Mouse (Mus musculus) hindbrain, embryonic 15.5 days (tissue): Measurements from ENCODE around the gene Zfp827. TPM values are rescaled to one million over a fixed set of nuclear protein-coding genes. Genes with fewer than 3 reads are reported as not detected.

ENCODE experiments used
- ATAC-seq: fragments of 200-750 bp; cut with Nextera tagmentation; 2 replicates; pipeline ENCODE4 v1.8.0; 2017; ENCODE audit warnings: low read depth, moderate number of reproducible peaks, moderate TSS enrichment; ENCODE audit not compliant: low FRiP score
- H3K27ac ChIP-seq: fragments of 300-500 bp; sonication (generic); replicated peaks from 2 replicates; pipeline ENCODE4 v1.5.1; 2015; ENCODE audit warnings: mild to moderate bottlenecking, inconsistent platforms
- H3K27me3 ChIP-seq: fragments of 300-500 bp; sonication (generic); 2 replicates; pipeline ENCODE4 v1.6.1; 2015; ENCODE audit warnings: control low read depth, inconsistent platforms
- H3K36me3 ChIP-seq: fragments of 300-500 bp; sonication (generic); 2 replicates; pipeline ENCODE4 v1.6.1; 2015; ENCODE audit warnings: control low read depth, inconsistent platforms
- H3K4me1 ChIP-seq: fragments of 300-500 bp; sonication (generic); replicated peaks from 2 replicates; pipeline ENCODE4 v1.6.1; 2015; ENCODE audit warnings: control low read depth, inconsistent platforms
- H3K4me2 ChIP-seq: fragments of 300-500 bp; sonication (generic); 2 replicates; pipeline ENCODE4 v1.6.1; 2015; ENCODE audit warnings: moderate library complexity, mild to moderate bottlenecking, inconsistent platforms
- H3K4me3 ChIP-seq: fragments of 300-500 bp; sonication (generic); 2 replicates; pipeline ENCODE4 v1.5.1; 2015; ENCODE audit warnings: mild to moderate bottlenecking, inconsistent platforms
- H3K9ac ChIP-seq: fragments of 300-500 bp; sonication (generic); 2 replicates; pipeline ENCODE4 v1.6.1; 2015; ENCODE audit warnings: inconsistent platforms
- H3K9me3 ChIP-seq: fragments of 300-500 bp; sonication (generic); 2 replicates; pipeline ENCODE4 v1.6.1; 2016; ENCODE audit warnings: control low read depth, inconsistent platforms
- WGBS: fragments of 180-500 bp; shearing (Covaris S2); methylation state at CpG from one replicate; pipeline ENCODE4 v1.1.7; 2015; 5-methylcytosine and 5-hydroxymethylcytosine counted together
- polyA plus RNA-seq: library from polyadenylated mRNA; unstranded; fragments of >200 nt; fragmentation: Nextera tagmentation; extraction: Ambion mirVana; gene quantifications from 2 replicates; pipeline ENCODE4 v1.2.1, GENCODE M21; 2015

Gene Zfp827
- polyA plus RNA-seq, 1 experiment from 2014 or later = 11.0 TPM

DNA sequence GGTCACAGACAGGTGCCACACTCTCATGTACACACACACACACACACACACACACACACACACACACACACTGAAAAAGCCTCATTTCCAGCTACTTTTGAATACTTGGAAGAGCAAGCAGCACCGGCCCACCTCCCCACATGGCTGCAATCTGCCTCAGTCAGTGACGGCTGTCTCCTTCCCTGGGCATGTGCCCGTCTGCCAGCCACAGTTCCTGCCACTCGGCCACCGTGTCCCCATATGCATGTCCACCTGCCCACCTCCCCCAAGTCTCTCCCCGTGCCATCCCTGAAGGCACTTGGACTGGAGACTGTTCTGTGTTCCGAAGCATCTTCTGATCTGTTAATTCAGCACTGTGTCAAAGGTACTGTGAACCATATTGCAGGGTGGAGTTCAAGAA is 9.8 kb downstream of the Zfp827 start:
- Histone ChIP-seq H3K4me3 (no peak overlapping the region), H3K27me3 (no peaks in the 10 kb centered on the region), H3K4me1 (peaks cover 10% of the 10 kb centered on the region), H3K4me2 (no peak overlapping the region), H3K9me3 (no peaks in the 10 kb centered on the region), H3K9ac (no peak overlapping the region), H3K36me3 (no peaks in the 10 kb centered on the region), H3K27ac (no peak overlapping the region)
- WGBS = 83% methylated on average over 7 of the region's 7 CpGs
- no peak for ATAC-seq

- ATAC-seq = no peak
- Histone ChIP-seq H3K4me2 (no peak overlapping the region), H3K27me3 (no peaks in the 10 kb centered on the region), H3K36me3 (no peaks in the 10 kb centered on the region), H3K27ac (no peak overlapping the region), H3K4me1 (no peaks in the 10 kb centered on the region), H3K9me3 (no peaks in the 10 kb centered on the region), H3K9ac (no peak overlapping the region), H3K4me3 (no peak overlapping the region)
- WGBS = 85% methylated on average over 3 of the region's 3 CpGs
These were observed 13.2 kb downstream of the Zfp827 start for GRCm38 (mm10) chr8:79041429-79041828.

DNA sequence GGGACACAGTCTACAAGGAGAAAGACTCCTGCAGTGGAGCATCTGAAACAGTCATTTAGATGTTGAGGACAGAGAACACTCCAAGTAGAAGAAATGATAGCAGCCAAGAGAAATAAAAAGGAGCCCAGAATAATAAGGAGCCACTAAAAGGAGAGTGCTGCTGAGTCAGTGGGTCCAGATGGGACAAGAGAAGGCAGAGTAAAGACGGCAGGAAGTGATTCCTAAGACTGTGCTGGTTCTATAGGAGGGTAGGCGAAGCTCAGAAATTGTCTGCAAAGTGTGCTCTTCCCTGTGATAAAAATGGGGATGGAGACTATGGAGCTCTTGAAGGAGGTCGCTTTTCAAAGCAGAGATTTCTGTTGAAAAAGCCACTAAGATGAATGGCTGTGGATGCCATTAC is 14.0 kb downstream of the Zfp827 start:
- Histone ChIP-seq H3K4me3 (no peak overlapping the region), H3K27ac (no peak overlapping the region), H3K9me3 (no peaks in the 10 kb centered on the region), H3K4me1 (no peaks in the 10 kb centered on the region), H3K4me2 (no peak overlapping the region), H3K36me3 (no peaks in the 10 kb centered on the region), H3K9ac (no peak overlapping the region), H3K27me3 (no peaks in the 10 kb centered on the region)
- 80% methylated on average over 3 of the region's 3 CpGs for WGBS
- ATAC-seq = no peak

DNA sequence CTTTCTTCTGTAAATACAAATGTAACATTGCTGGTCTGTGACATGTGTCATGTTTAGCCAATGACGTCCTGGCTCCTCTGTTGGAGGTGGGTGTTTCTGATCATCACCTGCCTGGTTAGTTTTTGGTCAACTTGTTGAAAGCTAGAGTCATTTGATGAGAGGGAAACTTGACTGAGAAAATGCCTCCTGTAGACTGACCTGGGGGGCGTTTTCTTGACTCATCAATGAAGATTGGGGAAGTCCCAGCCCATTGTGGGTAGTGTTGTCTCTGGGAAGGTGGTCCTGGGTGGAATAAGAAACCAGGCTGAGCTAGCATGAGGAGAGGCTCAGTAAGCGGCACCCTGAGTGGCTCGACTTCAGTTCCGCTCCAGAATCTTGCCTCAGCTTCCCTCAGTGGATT is 16.4 kb downstream of the Zfp827 start:
- WGBS = 94% methylated on average over 5 of the region's 5 CpGs
- H3K27ac ChIP-seq = no peak overlapping the region
- H3K36me3 ChIP-seq = no peaks in the 10 kb centered on the region
- no peaks in the 10 kb centered on the region for H3K9me3 ChIP-seq
- no peak overlapping the region for H3K4me3 ChIP-seq
- ATAC-seq = no peak
- H3K27me3 ChIP-seq = no peaks in the 10 kb centered on the region
- H3K9ac ChIP-seq = no peak overlapping the region
- H3K4me2 ChIP-seq = no peak overlapping the region
- no peaks in the 10 kb centered on the region for H3K4me1 ChIP-seq

- no peaks in the 10 kb centered on the region for H3K4me1 ChIP-seq
- ATAC-seq = no peak
- H3K27ac ChIP-seq = no peak overlapping the region
- H3K36me3 ChIP-seq = no peaks in the 10 kb centered on the region
- no peak overlapping the region for H3K4me2 ChIP-seq
- H3K27me3 ChIP-seq = no peaks in the 10 kb centered on the region
- H3K9ac ChIP-seq = no peak overlapping the region
- 67% methylated on average over 4 of the region's 4 CpGs for WGBS
- H3K9me3 ChIP-seq = no peaks in the 10 kb centered on the region
- no peak overlapping the region for H3K4me3 ChIP-seq
These were observed 18.4 kb downstream of the Zfp827 start for GRCm38 (mm10) chr8:79046659-79047058.

GRCm38 (mm10) chr8:79048388-79049005 is 20.3 kb downstream of the Zfp827 start:
- no peaks in the 10 kb centered on the region for H3K4me1 ChIP-seq
- H3K27ac ChIP-seq = no peak overlapping the region
- no peak overlapping the region for H3K9ac ChIP-seq
- no peak overlapping the region for H3K4me3 ChIP-seq
- no peaks in the 10 kb centered on the region for H3K36me3 ChIP-seq
- H3K4me2 ChIP-seq = no peak overlapping the region
- 94% methylated on average over 6 of the region's 6 CpGs for WGBS
- H3K9me3 ChIP-seq = no peaks in the 10 kb centered on the region
- no peak for ATAC-seq
- H3K27me3 ChIP-seq = no peaks in the 10 kb centered on the region

DNA sequence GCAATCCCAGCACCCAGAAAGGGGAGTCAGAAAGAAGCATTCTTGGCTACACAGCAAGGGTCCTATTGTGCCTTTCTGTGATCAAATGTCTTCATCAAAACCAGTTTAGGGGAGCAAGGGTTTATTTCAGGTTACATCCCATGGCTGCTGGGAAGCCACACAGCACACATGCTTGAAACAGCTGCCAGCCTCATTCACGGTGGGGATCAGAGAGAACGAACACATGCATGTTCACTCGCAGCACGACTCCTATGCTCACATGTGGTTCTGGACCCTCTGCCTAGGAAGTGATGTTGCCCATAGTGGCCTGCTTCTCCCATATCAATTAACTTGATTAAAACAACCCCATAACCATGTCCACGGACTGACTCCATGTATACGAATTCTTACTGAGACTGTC is 26.0 kb downstream of the Zfp827 start:
- H3K4me1 ChIP-seq = no peaks in the 10 kb centered on the region
- ATAC-seq = no peak
- 81% methylated on average over 6 of the region's 6 CpGs for WGBS
- no peak overlapping the region for H3K27ac ChIP-seq
- no peaks in the 10 kb centered on the region for H3K36me3 ChIP-seq
- no peak overlapping the region for H3K4me3 ChIP-seq
- no peak overlapping the region for H3K9ac ChIP-seq
- H3K27me3 ChIP-seq = no peaks in the 10 kb centered on the region
- no peak overlapping the region for H3K4me2 ChIP-seq
- H3K9me3 ChIP-seq = no peaks in the 10 kb centered on the region

- H3K4me2 ChIP-seq = no peak overlapping the region
- H3K27ac ChIP-seq = no peak overlapping the region
- peaks cover 10% of the 10 kb centered on the region; the same call in 1 of the 2 replicates for H3K36me3 ChIP-seq
- 83% methylated on average over 3 of the region's 3 CpGs for WGBS
- no peaks in the 10 kb centered on the region for H3K27me3 ChIP-seq
- no peaks in the 10 kb centered on the region for H3K9me3 ChIP-seq
- H3K4me1 ChIP-seq = no peaks in the 10 kb centered on the region
- H3K4me3 ChIP-seq = no peak overlapping the region
- no peak overlapping the region for H3K9ac ChIP-seq
- no peak for ATAC-seq
These were observed 28.9 kb downstream of the Zfp827 start for GRCm38 (mm10) chr8:79057179-79057578.

DNA sequence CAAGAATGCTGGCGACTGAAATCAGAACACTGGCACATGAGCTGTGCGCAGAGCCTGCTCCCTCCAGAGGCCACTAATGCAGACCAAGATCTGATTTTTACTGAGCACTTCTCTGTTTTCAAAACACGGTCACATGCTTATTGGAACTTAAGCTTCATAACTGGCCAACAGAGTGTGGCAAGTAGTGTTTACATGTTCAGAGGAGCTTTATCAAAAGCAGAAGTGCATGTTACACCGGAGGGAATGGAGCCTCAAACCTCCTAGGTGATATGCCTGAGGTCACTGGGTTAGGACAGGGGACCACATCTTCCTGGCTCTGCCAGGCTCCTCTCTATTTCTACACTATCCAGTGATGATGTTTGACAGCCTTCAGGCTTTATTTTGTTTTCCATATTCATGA is 31.1 kb downstream of the Zfp827 start:
- Histone ChIP-seq H3K9me3 (no peaks in the 10 kb centered on the region), H3K27ac (no peak overlapping the region), H3K36me3 (peaks cover 17% of the 10 kb centered on the region; the same call in 1 of the 2 replicates), H3K4me1 (no peaks in the 10 kb centered on the region), H3K4me3 (no peak overlapping the region), H3K4me2 (no peak overlapping the region), H3K9ac (no peak overlapping the region), H3K27me3 (no peaks in the 10 kb centered on the region)
- WGBS = 75% methylated on average over 4 of the region's 4 CpGs
- ATAC-seq = no peak

- 88% methylated on average over 19 of the region's 19 CpGs for WGBS
- Histone ChIP-seq H3K4me2 (no peak overlapping the region), H3K27ac (no peak overlapping the region), H3K4me3 (no peak overlapping the region), H3K27me3 (no peaks in the 10 kb centered on the region), H3K9ac (no peak overlapping the region), H3K36me3 (peaks cover 17% of the 10 kb centered on the region; the same call in 1 of the 2 replicates), H3K9me3 (no peaks in the 10 kb centered on the region), H3K4me1 (no peaks in the 10 kb centered on the region)
- no peak for ATAC-seq
These were observed 31.9 kb downstream of the Zfp827 start for GRCm38 (mm10) chr8:79060013-79060609.

- Histone ChIP-seq H3K4me2 (no peak overlapping the region), H3K9me3 (no peaks in the 10 kb centered on the region), H3K4me3 (no peak overlapping the region), H3K27ac (no peak overlapping the region), H3K9ac (no peak overlapping the region), H3K4me1 (peaks cover 6% of the 10 kb centered on the region; the same call in 1 of the 2 replicates), H3K27me3 (no peaks in the 10 kb centered on the region), H3K36me3 (peaks cover 17% of the 10 kb centered on the region)
- 98% methylated on average over 2 of the region's 2 CpGs for WGBS
- no peak for ATAC-seq
These were observed 37.7 kb downstream of the Zfp827 start for GRCm38 (mm10) chr8:79065924-79066323.

DNA sequence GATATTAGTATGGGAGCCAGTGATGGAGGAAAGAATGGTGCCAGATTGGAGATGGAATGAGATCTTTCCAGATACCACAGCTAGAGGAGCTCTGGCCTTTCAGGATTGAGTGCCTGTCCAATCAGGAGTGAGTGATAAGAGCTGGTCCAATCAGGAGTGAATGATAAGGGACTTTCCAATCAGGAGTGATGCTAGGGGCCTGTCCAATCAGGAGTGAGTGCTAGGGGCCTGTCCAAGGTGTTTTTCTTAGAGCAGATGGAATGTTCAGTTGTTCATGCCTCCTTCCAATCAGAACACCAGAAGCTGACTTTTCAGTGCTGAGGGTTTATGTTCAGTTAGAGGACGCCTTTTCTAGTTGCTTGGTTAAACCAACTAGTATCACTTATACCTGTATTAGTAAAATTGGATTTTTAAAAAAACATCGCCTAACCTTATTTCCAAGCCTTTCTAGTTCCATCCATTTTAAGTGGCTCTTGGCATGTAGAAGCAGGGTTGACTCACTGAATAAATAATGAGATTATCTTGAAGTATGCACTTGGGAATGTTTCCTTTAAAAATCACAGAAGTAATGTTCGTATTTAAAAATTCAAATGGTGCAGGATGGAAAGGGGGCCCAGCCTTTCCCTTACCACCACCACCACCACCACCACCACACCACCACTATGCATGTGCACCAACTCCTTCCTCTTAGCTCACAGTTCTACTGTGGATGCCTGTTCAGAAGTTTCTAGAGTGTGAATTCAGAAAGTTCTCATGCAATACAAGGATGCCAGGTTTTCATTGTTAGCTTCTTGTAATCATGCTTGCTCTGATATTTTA is 39.8 kb downstream of the Zfp827 start:
- no peak overlapping the region for H3K27ac ChIP-seq
- H3K4me2 ChIP-seq = no peak overlapping the region
- H3K27me3 ChIP-seq = no peaks in the 10 kb centered on the region
- H3K4me1 ChIP-seq = peaks cover 11% of the 10 kb centered on the region; the same call in 1 of the 2 replicates
- 85% methylated on average over 3 of the region's 3 CpGs for WGBS
- no peak overlapping the region for H3K9ac ChIP-seq
- H3K4me3 ChIP-seq = no peak overlapping the region
- peaks cover 14% of the 10 kb centered on the region; the same call in 1 of the 2 replicates for H3K36me3 ChIP-seq
- no peaks in the 10 kb centered on the region for H3K9me3 ChIP-seq
- ATAC-seq = no peak
